Mouse (Mus musculus): ENCODE results near the gene Syt11. TPM values are rescaled to one million over a fixed set of nuclear protein-coding genes. Genes with fewer than 3 reads are reported as not detected.
A peak's percentile ranks its signal among the peaks of the same experiment; 100 is the strongest.
"Not testable (repeated sequence)": the region's sequence is repeated elsewhere in the genome, so short reads cannot be mapped to it uniquely, and the experiment has no call there.

The Syt11 gene
- 11.8 and 15.8 TPM in 2 replicates for polyA plus RNA-seq (2016; fragmentation: Nextera tagmentation; extraction: Ambion mirVana)

DNA sequence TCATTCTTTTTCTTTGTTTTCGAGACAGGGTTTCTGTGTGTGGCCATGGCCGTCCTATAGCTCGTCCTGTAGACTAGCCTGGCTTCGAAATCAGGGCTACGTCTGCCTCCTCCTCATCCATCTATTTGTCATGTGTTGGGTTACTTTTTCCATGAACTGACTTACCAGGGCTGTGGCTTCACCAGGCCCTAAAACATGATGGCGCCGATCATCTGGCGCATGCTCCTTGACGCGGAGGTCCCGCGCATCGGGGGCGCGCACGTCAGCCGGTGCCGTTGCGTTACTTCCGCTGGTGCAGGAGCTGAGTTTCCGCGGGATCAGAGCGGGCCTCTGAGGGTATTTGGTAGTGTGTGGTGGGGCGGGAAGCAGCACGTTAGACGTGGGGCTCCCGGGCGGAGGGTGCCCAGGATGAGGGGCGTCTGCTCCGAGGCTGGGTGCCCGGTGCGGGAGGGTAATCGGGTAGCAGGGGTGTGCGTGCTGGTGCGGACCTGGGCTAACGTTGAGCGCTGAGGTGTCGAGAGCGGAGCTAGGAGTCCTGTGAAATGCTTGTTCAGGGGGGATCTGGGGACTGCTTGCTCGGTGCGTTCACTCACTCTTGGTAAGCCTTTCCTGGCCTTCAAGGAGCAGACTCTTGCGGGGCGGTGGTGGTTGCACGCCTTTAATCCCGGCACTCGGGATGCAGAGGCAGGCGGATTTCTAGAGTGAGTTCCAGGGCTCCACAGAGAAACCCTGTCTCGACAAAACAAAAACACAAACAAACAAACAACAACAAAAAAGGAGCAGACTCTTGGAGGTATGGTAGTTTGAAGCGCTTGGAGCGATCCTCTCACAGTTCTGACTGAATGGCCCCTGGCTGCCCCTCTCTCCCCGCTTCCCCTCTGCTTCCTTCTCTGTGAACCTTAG is at the start of gene Syt11:
TSS of gene Syt11 (minus strand) at position 226 of the 903 bp plus-strand sequence.
- 5% methylated on average over 40 of the region's 51 CpGs for WGBS

DNA sequence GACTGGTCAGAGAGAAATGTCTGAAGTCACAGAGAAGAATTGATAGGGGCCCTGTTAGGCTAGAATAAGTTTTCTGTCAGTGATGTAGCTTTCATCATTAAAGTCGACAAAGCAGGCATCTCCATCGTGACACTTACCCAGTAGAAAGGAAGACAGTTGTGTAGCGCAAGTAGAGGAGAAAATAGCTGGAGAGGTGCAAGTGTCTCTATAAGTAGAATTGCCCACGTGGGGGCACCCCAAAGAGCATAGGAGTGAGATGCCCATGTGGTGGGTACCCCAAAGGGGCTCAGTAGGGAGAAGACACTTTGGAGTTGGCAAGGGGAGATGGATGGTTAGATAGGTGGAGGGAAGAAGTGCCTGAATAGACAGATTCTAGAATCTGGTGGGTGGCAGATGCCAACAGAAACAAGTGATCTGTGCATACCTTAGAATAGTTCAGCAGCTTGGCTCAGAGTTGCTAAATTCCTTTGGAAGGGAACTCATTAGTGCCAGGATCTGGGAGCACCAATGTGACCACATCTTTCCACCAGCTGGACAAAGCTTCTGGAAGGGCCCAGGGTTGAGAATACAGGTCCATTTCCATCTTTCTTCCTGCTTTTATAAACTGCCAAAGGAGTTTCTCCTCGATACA is 29.1 kb upstream of the Syt11 start:
- DNase-seq (ENCODE audit: low spot score), result peak; percentile 69

More for the DNA sequence above, at the start of gene Syt11:
- peak within 1 kb of the TSS; percentile 79; the same call in 1 of the 2 replicates for H3K27ac ChIP-seq
- not testable (repeated sequence) for H3K9me3 ChIP-seq; H3K36me3 ChIP-seq; H3K27me3 ChIP-seq (ENCODE audit: insufficient read depth, poor library complexity, severe bottlenecking); H3K4me1 ChIP-seq; DNase-seq (ENCODE audit: low spot score)
- H3K4me3 ChIP-seq, result peak within 1 kb of the TSS; percentile 51

DNA sequence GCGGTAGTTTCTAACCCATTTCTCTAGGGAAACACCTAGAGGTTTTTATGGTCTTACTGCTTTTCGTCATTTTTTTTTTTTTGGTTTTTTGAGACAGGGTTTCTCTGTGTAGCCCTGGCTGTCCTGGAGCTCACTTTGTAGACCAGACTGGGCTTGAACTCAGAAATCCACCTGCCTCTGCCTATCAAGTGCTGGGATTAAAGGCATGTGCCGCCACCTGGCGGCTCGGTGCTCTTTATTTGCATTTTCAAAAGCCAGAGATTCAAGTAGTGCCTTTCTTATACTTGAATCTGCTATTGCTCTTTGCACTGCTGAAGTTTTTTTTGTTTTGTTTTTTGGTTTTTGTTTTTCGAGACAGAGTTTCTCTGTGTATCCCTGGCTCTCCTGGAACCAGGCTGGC is 22.5 kb upstream of the Syt11 start:
- whole genome bisulfite sequencing, result 89% methylated on average over 6 of the region's 6 CpGs
- not testable (repeated sequence) for DNase-seq (ENCODE audit: low spot score); H3K27ac ChIP-seq

More for the DNA sequence above, 29.1 kb upstream of the Syt11 start:
- Histone ChIP-seq H3K27ac (no peak overlapping the region), H3K9me3 (no peaks in the 10 kb centered on the region), H3K27me3 (ENCODE audit: insufficient read depth, poor library complexity, severe bottlenecking) (no peaks in the 10 kb centered on the region), H3K4me1 (no peaks in the 10 kb centered on the region), H3K4me3 (no peak overlapping the region), H3K36me3 (peaks cover 26% of the 10 kb centered on the region)
- WGBS, result 86% methylated on average over 5 of the region's 5 CpGs

DNA sequence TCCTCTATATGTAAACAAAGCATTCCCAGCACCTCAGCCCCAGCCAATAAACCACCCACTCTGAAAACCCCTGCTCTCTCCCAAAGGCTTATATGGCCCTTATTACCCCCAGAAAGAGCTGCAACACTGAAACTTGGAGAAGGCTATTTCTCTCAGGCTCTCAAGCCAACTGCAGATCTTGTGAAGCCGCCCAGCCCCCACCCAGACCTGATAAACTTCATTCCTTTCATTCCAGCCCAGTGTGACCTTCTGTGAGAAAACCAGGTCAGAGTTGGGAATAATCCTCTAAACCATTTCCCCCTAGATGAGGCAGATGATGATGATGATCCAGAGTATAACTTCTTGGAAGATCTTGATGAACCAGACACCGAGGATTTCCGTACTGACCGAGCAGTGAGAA is 13.1 kb upstream of the Syt11 start:
- not testable (repeated sequence) for H3K4me1 ChIP-seq; DNase-seq (ENCODE audit: low spot score); H3K4me3 ChIP-seq; H3K27me3 ChIP-seq (ENCODE audit: insufficient read depth, poor library complexity, severe bottlenecking); H3K27ac ChIP-seq; H3K9me3 ChIP-seq
- 97% methylated on average over 3 of the region's 4 CpGs for WGBS
- H3K36me3 ChIP-seq, result peaks cover 15% of the 10 kb centered on the region

More for the DNA sequence above, 22.5 kb upstream of the Syt11 start:
- not testable (repeated sequence) for H3K9me3 ChIP-seq; H3K36me3 ChIP-seq; H3K4me3 ChIP-seq; H3K27me3 ChIP-seq (ENCODE audit: insufficient read depth, poor library complexity, severe bottlenecking); H3K4me1 ChIP-seq

DNA sequence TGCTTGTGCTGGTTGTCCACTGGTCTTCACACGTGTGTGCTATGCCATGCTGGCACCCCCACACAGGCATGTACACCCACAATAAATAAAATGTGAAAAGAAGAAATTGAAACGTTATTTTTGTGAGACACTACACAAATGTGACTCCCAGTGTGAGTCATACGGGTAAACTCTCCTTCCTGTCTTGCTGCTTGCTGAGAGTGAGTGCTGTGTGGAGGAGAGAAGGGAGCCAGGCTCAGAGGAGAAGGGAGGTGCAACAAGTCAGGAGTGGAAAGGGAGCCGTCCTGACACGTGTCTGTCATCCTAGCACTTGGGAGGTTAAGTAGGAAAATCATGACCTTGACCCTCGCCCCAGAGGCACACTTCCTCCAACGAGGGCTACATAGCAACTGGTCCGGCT is 11.8 kb upstream of the Syt11 start:
- H3K36me3 ChIP-seq, result peaks cover 15% of the 10 kb centered on the region
- H3K9me3 ChIP-seq; H3K27ac ChIP-seq; H3K4me1 ChIP-seq; H3K27me3 ChIP-seq (ENCODE audit: insufficient read depth, poor library complexity, severe bottlenecking); DNase-seq (ENCODE audit: low spot score); H3K4me3 ChIP-seq: not testable (repeated sequence)
- WGBS, result no CpG with 5 or more reads among the region's 8 CpGs

DNA sequence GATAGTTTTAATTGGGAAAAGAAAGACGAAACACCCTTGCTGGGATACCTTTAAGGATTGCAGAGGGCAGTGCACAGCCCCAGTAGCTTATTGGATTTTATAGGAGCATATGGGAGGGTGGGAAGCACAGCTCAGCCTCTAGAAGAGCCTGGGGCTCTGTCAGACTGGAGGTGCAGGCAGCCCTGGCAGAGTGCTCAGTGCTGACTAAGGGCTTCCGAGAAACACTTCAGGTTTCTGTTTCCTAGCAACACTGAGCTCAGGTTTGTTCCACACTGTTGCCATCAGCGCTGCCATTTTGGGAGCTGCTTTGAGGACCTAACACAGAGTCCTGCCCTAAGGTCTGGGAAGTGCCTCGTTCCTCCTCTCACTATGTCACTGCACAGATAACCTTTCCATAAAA is 11.4 kb upstream of the Syt11 start:
- not testable (repeated sequence) for H3K4me1 ChIP-seq; H3K27ac ChIP-seq; H3K9me3 ChIP-seq; H3K4me3 ChIP-seq; H3K27me3 ChIP-seq (ENCODE audit: insufficient read depth, poor library complexity, severe bottlenecking); DNase-seq (ENCODE audit: low spot score)
- 87% methylated on average over 1 of the region's 4 CpGs for WGBS
- peaks cover 15% of the 10 kb centered on the region for H3K36me3 ChIP-seq

DNA sequence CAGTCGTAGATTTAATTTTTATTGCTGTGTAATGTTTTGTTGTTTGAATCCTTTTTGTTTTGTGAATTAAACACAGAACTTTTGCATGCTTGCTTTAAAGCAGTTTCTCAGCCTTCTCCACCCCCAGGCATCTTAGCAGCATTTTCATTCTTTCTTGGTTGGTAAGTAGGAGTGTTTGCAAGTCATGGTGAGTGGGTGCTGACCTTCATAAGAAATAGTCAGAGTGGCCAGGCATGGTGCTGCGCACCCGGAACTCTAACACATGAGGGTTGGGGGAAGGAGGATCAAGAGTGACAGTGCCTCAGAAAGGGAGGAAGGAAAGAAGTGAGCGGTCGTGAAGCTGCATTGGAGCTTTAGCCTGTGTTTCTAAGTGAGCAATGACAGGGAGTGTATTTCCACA is 9.9 kb upstream of the Syt11 start:
- Histone ChIP-seq H3K36me3 (peaks cover 15% of the 10 kb centered on the region), H3K27ac (no peak overlapping the region), H3K4me3 (no peak overlapping the region), H3K9me3 (no peaks in the 10 kb centered on the region), H3K4me1 (0 out of 2 replicates have a peak, but pooled peaks cover 7% of the 10 kb centered on the region), H3K27me3 (ENCODE audit: insufficient read depth, poor library complexity, severe bottlenecking) (no peaks in the 10 kb centered on the region)
- peak; percentile 33 for DNase-seq (ENCODE audit: low spot score)
- 88% methylated on average over 5 of the region's 5 CpGs for WGBS

DNA sequence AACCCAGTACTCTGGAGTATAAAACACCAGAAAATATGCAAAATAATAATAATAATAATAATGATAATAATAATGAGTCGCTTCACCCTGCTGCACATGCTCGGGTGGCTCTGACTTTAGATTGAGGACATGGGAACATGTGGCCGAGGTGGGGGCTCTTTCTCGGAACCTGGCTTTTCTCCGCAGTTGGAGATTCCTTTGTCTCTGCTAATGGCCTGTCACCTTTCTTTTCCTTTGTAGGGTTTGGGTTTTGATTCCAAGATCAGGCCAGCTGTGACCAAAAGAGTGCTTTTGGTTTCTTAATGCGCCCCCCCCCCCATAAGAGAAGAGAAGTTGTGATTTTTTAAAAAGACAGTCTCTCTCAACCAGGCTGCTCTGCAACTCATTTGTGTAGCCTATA is 1.8 kb downstream of the Syt11 start:
- not testable (repeated sequence) for H3K27me3 ChIP-seq (ENCODE audit: insufficient read depth, poor library complexity, severe bottlenecking); H3K4me3 ChIP-seq; H3K4me1 ChIP-seq; DNase-seq (ENCODE audit: low spot score); H3K27ac ChIP-seq; H3K9me3 ChIP-seq; H3K36me3 ChIP-seq
- WGBS, result 88% methylated on average over 6 of the region's 6 CpGs

DNA sequence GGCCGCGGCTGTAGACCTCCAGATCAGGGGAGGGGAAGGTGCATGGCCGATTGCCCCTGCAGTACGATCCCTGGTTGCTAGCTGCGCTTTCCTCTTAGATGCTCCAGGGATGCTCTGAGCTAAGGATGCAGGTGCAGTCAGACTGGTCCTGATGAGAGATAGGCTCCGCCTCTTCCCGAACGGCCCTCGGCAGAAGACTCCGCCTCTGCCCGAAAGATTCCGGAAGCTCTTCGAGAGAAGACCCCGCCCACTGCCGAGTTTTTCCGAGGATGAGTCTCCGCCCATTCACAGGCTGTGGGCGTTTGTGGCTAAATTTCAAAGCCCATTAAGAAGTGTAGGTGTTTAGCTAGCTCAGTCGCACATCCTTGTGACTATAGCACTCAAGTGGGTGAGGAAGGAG is 2.6 kb downstream of the Syt11 start:
- WGBS, result under 1% methylated on average over 19 of the region's 19 CpGs
- H3K4me1 ChIP-seq; H3K27ac ChIP-seq; H3K4me3 ChIP-seq; H3K9me3 ChIP-seq; H3K36me3 ChIP-seq; H3K27me3 ChIP-seq (ENCODE audit: insufficient read depth, poor library complexity, severe bottlenecking): not testable (repeated sequence)
- DNase-seq (ENCODE audit: low spot score), result peak; percentile 87

DNA sequence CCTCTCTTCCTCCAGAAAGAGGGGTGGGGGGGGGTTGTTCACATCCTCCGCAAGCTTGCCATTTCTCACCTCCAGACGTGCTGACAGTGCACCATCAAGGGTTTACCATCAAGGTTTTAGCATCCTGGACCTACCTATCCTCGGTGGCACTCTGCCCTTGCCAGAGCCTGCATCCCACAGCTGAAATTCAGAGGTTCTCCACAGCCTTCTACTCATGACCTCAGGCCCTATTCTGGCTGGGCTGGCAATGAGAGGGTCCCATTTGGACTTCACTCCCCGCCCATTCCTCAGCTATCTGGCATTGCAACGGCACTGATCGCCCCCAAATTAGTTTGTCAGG is 3.1 kb downstream of the Syt11 start:
- Histone ChIP-seq H3K27ac (peak overlapping the region; percentile 79), H3K4me3 (peak overlapping the region; percentile 50)
- not testable (repeated sequence) for H3K9me3 ChIP-seq; H3K4me1 ChIP-seq; H3K36me3 ChIP-seq; DNase-seq (ENCODE audit: low spot score); H3K27me3 ChIP-seq (ENCODE audit: insufficient read depth, poor library complexity, severe bottlenecking)
- 16% methylated on average over 3 of the region's 6 CpGs for WGBS

DNA sequence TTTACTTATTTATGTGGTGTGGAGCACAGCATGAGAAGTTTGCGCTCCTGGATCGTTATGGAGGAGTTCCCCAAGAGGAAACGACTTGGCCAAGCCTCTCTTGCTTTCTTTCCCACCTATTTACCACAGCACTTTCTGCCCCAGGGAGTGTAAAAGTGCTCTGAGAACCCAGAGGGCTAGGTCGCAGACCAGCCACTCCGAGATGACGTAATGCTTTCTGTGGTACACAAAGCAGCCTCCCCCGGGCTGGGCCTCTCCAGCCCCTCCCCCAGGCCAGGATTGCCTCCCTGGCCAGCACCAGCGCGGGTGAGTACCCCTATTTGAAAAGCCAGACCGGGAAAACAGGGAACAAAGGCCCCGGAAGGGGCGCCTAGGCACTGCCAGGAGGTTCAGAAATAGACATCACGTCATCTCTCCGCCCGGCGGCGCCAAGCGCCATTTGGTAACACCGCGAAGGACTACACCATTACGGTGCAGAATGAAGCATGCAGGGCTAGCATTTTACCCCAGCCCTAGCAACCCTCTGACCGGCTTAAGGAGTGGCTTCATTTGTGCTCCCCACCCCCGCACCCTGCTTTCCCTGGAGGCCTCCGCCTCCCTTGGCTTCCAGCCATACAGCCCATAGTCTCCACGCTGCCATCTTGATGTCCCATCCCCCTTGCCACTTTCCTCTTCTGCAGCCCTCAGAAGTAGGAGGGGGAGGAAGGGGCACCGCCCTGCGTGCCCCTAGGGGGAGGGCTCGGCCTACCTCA is 3.6 kb downstream of the Syt11 start:
- WGBS, result 1% methylated on average over 22 of the region's 28 CpGs
- not testable (repeated sequence) for H3K36me3 ChIP-seq; H3K27me3 ChIP-seq (ENCODE audit: insufficient read depth, poor library complexity, severe bottlenecking); H3K4me1 ChIP-seq; H3K9me3 ChIP-seq; DNase-seq (ENCODE audit: low spot score)
- Histone ChIP-seq H3K27ac (peak overlapping the region; percentile 79), H3K4me3 (peak overlapping the region; percentile 50)

DNA sequence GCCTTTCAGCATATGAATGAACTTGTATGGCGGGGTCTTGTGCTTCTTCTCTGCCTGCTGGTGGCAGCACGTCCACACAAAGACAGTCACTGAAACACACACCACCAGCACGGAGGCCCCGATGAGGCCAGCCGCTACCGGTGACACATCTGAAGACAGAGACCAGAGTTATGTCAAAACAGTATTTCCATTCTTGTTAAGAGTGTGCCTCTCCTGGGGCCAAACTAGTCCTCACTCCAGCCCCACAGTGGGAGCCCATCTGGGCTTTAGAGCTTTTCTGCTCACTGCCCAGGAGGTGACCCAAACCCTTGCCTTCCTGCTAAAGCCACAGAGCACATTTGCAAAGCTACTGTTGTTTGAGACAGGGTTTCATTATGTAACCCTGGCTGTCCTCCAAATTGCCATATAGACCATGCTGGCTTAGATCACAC is 12.5 kb downstream of the Syt11 start:
- no peaks in the 10 kb centered on the region for H3K9me3 ChIP-seq
- H3K27ac ChIP-seq, result peak overlapping the region; percentile 47
- H3K4me3 ChIP-seq, result no peak overlapping the region
- no peaks in the 10 kb centered on the region for H3K27me3 ChIP-seq (ENCODE audit: insufficient read depth, poor library complexity, severe bottlenecking)
- H3K36me3 ChIP-seq, result peaks cover 19% of the 10 kb centered on the region
- 42% methylated on average over 6 of the region's 6 CpGs for whole genome bisulfite sequencing
- H3K4me1 ChIP-seq, result peaks cover 19% of the 10 kb centered on the region
- DNase-seq (ENCODE audit: low spot score), result no peak

DNA sequence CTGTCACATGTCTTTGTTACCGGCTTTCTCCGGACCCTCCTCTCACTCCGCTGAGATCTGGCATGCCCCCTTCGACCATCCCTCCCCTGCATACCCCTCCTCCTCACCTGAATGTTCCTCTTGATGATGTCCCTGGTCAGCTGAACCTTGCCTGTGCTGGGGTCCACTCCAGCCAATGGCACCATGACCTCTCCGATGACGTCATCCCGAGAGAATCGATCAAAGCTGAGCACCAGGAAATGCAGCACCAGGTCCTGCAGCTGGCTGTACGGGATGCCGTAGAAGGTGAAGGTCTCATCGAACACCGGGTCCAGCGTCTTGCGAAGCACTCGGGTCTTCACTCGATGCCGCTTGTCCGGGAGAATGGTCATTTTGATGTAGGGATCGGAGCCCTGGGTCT is 13.3 kb downstream of the Syt11 start:
- Histone ChIP-seq H3K27me3 (ENCODE audit: insufficient read depth, poor library complexity, severe bottlenecking) (no peaks in the 10 kb centered on the region), H3K27ac (no peak overlapping the region), H3K4me3 (no peak overlapping the region), H3K36me3 (peaks cover 19% of the 10 kb centered on the region), H3K9me3 (no peaks in the 10 kb centered on the region), H3K4me1 (peaks cover 20% of the 10 kb centered on the region)
- no peak for DNase-seq (ENCODE audit: low spot score)
- 87% methylated on average over 19 of the region's 19 CpGs for WGBS

Measured in heart, embryonic 10.5 days (tissue).